Mouse (Mus musculus) neural tube, embryonic 11.5 days (tissue): ENCODE data around the gene Nxf7. TPM values are rescaled to one million over a fixed set of nuclear protein-coding genes. Genes with fewer than 3 reads are reported as not detected.
A peak's percentile ranks its signal among the peaks of the same experiment; 100 is the strongest.
"Not testable (repeated sequence)": the region's sequence is repeated elsewhere in the genome, so short reads cannot be mapped to it uniquely, and the experiment has no call there.

Experiments used
- ATAC-seq: fragments of 200-750 bp; cut with Nextera tagmentation; 2 replicates; pipeline ENCODE4 v1.8.0; 2017; ENCODE audit warnings: moderate number of reproducible peaks, mild to moderate bottlenecking, moderate TSS enrichment, moderate library complexity; ENCODE audit not compliant: insufficient read depth, low FRiP score, low TSS enrichment
- DNase-seq: peaks from one replicate; pipeline ENCODE4 v3.0.0-alpha.2; 2015; ENCODE audit warnings: low spot score
- H3K27ac ChIP-seq: fragments of 300-500 bp; sonication (generic); 2 replicates; pipeline ENCODE4 v1.5.1; 2014; ENCODE audit warnings: low read depth, mild to moderate bottlenecking, low read length
- H3K27me3 ChIP-seq: fragments of 300-500 bp; sonication (generic); 2 replicates; pipeline ENCODE4 v1.6.1; 2014; ENCODE audit warnings: mild to moderate bottlenecking, low read length, mixed read lengths; ENCODE audit not compliant: control insufficient read depth, insufficient read depth
- H3K36me3 ChIP-seq: fragments of 300-500 bp; sonication (generic); 2 replicates; pipeline ENCODE4 v1.6.1; 2014; ENCODE audit warnings: mild to moderate bottlenecking, low read length, moderate library complexity, mixed read lengths; ENCODE audit not compliant: control insufficient read depth, insufficient read depth
- H3K4me1 ChIP-seq: fragments of 300-500 bp; sonication (generic); 2 replicates; pipeline ENCODE4 v1.6.1; 2014; ENCODE audit warnings: low read length, mixed read lengths; ENCODE audit not compliant: control insufficient read depth, insufficient read depth
- H3K4me2 ChIP-seq: fragments of 300-500 bp; sonication (generic); 2 replicates; pipeline ENCODE4 v1.6.1; 2014; ENCODE audit warnings: low read depth, mild to moderate bottlenecking, moderate library complexity
- H3K4me3 ChIP-seq: fragments of 300-500 bp; sonication (generic); 2 replicates; pipeline ENCODE4 v1.5.1; 2014; ENCODE audit warnings: low read depth, low read length
- H3K9ac ChIP-seq: fragments of 300-500 bp; sonication (generic); 2 replicates; pipeline ENCODE4 v1.6.1; 2014; ENCODE audit warnings: mild to moderate bottlenecking, low read length
- H3K9me3 ChIP-seq: fragments of 300-500 bp; sonication (generic); 2 replicates; pipeline ENCODE4 v1.6.1; 2016; ENCODE audit warnings: low read length; ENCODE audit not compliant: control insufficient read depth
- WGBS: fragments of 180-500 bp; shearing (Covaris S2); extraction: QIAGEN DNeasy Blood & Tissue Kit; methylation state at CpG from one replicate; pipeline ENCODE4 v1.1.7; 2014; 5-methylcytosine and 5-hydroxymethylcytosine counted together
- polyA plus RNA-seq: library from polyadenylated mRNA; unstranded; fragments of >200 nt; fragmentation: Nextera tagmentation; extraction: Ambion mirVana; gene quantifications from 2 replicates; pipeline ENCODE4 v1.2.1, GENCODE M21; 2014

Nxf7 gene
- polyA plus RNA-seq, result not detected in 2 replicates

- no peaks in the 10 kb centered on the region for H3K27me3 ChIP-seq
- H3K9ac ChIP-seq, result no peak within 1 kb of the TSS
- H3K4me3 ChIP-seq, result no peak within 1 kb of the TSS
- DNase-seq (no peak), ATAC-seq (no peak)
- 92% methylated on average over 2 of the region's 2 CpGs for WGBS
- H3K9me3 ChIP-seq, result no peaks in the 10 kb centered on the region
- H3K4me1 ChIP-seq, result no peaks in the 10 kb centered on the region
- H3K27ac ChIP-seq, result no peak within 1 kb of the TSS
- no peaks in the 10 kb centered on the region for H3K36me3 ChIP-seq
- no peak within 1 kb of the TSS for H3K4me2 ChIP-seq
Observed at GRCm38 (mm10) chrX:135598677-135599076, at the start of gene Nxf7. Nxf7 (minus strand) TSS chrX:135598777.

- Histone ChIP-seq H3K4me1 (no peaks in the 10 kb centered on the region), H3K27me3 (no peaks in the 10 kb centered on the region), H3K36me3 (no peaks in the 10 kb centered on the region), H3K4me2 (no peak within 1 kb of the TSS), H3K9ac (no peak within 1 kb of the TSS), H3K9me3 (no peaks in the 10 kb centered on the region), H3K4me3 (no peak within 1 kb of the TSS), H3K27ac (no peak within 1 kb of the TSS)
- no peak for ATAC-seq
- no peak for DNase-seq
- WGBS, result 89% methylated on average over 11 of the region's 11 CpGs
Observed at GRCm38 (mm10) chrX:135627605-135628004, 29.0 kb upstream of the Nxf7 start, which contains the start of gene Prame. Prame (minus strand) TSS chrX:135627705.

GRCm38 (mm10) chrX:135601298-135602029, 2.9 kb upstream of the Nxf7 start:
- H3K9ac ChIP-seq, DNase-seq: not testable (repeated sequence)

GRCm38 (mm10) chrX:135598096-135598495, 481 bp downstream of the Nxf7 start:
- Histone ChIP-seq H3K27ac (no peak overlapping the region), H3K4me3 (no peak overlapping the region), H3K9me3 (no peaks in the 10 kb centered on the region), H3K4me1 (no peaks in the 10 kb centered on the region), H3K36me3 (no peaks in the 10 kb centered on the region), H3K27me3 (no peaks in the 10 kb centered on the region), H3K4me2 (no peak overlapping the region), H3K9ac (no peak overlapping the region)
- ATAC-seq (no peak), DNase-seq (no peak)
- WGBS, result 94% methylated on average over 13 of the region's 13 CpGs

More at GRCm38 (mm10) chrX:135601298-135602029, 2.9 kb upstream of the Nxf7 start:
- not testable (repeated sequence) for H3K4me1 ChIP-seq, H3K27ac ChIP-seq, H3K36me3 ChIP-seq, H3K4me3 ChIP-seq, H3K9me3 ChIP-seq, H3K4me2 ChIP-seq, H3K27me3 ChIP-seq, ATAC-seq
- 61% methylated on average over 3 of the region's 3 CpGs for WGBS

GRCm38 (mm10) chrX:135576412-135576811, 22.2 kb downstream of the Nxf7 start:
- H3K36me3 ChIP-seq, result no peaks in the 10 kb centered on the region
- no peak overlapping the region for H3K4me3 ChIP-seq
- H3K9ac ChIP-seq, result no peak overlapping the region
- DNase-seq (no peak), ATAC-seq (no peak)
- H3K27ac ChIP-seq, result no peak overlapping the region
- WGBS, result 100% methylated on average over 1 of the region's 1 CpGs
- H3K27me3 ChIP-seq, result no peaks in the 10 kb centered on the region
- H3K4me1 ChIP-seq, result no peaks in the 10 kb centered on the region
- no peaks in the 10 kb centered on the region for H3K9me3 ChIP-seq
- H3K4me2 ChIP-seq, result no peak overlapping the region

- not testable (repeated sequence) for H3K27ac ChIP-seq, H3K36me3 ChIP-seq, H3K27me3 ChIP-seq, H3K4me2 ChIP-seq, DNase-seq, H3K9me3 ChIP-seq, ATAC-seq, H3K9ac ChIP-seq, H3K4me1 ChIP-seq, H3K4me3 ChIP-seq
- WGBS, result 70% methylated on average over 9 of the region's 9 CpGs
Observed at GRCm38 (mm10) chrX:135574958-135575628, 23.5 kb downstream of the Nxf7 start.

- not testable (repeated sequence) for H3K27ac ChIP-seq, H3K36me3 ChIP-seq, H3K4me2 ChIP-seq, ATAC-seq, DNase-seq, H3K27me3 ChIP-seq, H3K4me3 ChIP-seq, H3K9me3 ChIP-seq, H3K9ac ChIP-seq, H3K4me1 ChIP-seq
- 38% methylated on average over 8 of the region's 8 CpGs for WGBS
Observed at GRCm38 (mm10) chrX:135574261-135574957, 24.2 kb downstream of the Nxf7 start.

- not testable (repeated sequence) for H3K36me3 ChIP-seq, H3K27me3 ChIP-seq, H3K4me3 ChIP-seq, H3K9me3 ChIP-seq, H3K4me2 ChIP-seq, H3K9ac ChIP-seq, H3K27ac ChIP-seq, ATAC-seq, H3K4me1 ChIP-seq
- DNase-seq, result peak; percentile 35
- 30% methylated on average over 1 of the region's 2 CpGs for WGBS
Observed at GRCm38 (mm10) chrX:135569467-135569866, 29.1 kb downstream of the Nxf7 start.
